Mouse (Mus musculus): ENCODE data around the gene Fgg. TPM values are rescaled to one million over a fixed set of nuclear protein-coding genes. Genes with fewer than 3 reads are reported as not detected.
A peak's percentile ranks its signal among the peaks of the same experiment; 100 is the strongest.

The Fgg gene
- polyA plus RNA-seq, 2 experiments, result 249 to 442 TPM

GRCm38 (mm10) chr3:83011136-83011535 is 3.6 kb downstream of the Fgg start:
- H3K27ac ChIP-seq, result no peak overlapping the region
- H3K9ac ChIP-seq (replicated peaks), result no peak overlapping the region
- 0 out of 4 replicates have a peak, but pooled peaks cover 0 to 2% of the 10 kb centered on the region in 2 experiments for H3K4me1 ChIP-seq (replicated peaks; ENCODE audit: control insufficient read depth in 2 of 2, insufficient read depth in 2 of 2, low read length in 1 of 2)
- no peaks in the 10 kb centered on the region for H3K27me3 ChIP-seq (ENCODE audit: control insufficient read depth, insufficient read depth, low read length)
- H3K4me3 ChIP-seq (ENCODE audit: insufficient read depth in 1 of 2, low read depth in 2 of 2, low read length in 2 of 2), result no peak overlapping the region
- 67% methylated on average over 4 of the region's 4 CpGs for WGBS (ENCODE audit: insufficient replicate concordance)
- H3K36me3 ChIP-seq (replicated peaks; ENCODE audit: control insufficient read depth, insufficient read depth, low read depth), result no peaks in the 10 kb centered on the region
- no peaks in the 10 kb centered on the region for H3K9me3 ChIP-seq (ENCODE audit: control insufficient read depth, low read length)
- ATAC-seq (ENCODE audit: insufficient read depth) (no peak), DNase-seq (ENCODE audit: low read depth in 3 of 3, low spot score in 3 of 3) (no peak)
- H3K4me2 ChIP-seq (ENCODE audit: low read depth), result no peak overlapping the region
- TF ChIP-seq EP300 (IDR thresholded peaks at IDR 0.05; ENCODE audit: low read depth) (no peak), CTCF (IDR thresholded peaks at IDR 0.05; ENCODE audit: low read depth) (no peak)

GRCm38 (mm10) chr3:83011565-83011964 is 4.0 kb downstream of the Fgg start:
- Histone ChIP-seq H3K36me3 (replicated peaks; ENCODE audit: control insufficient read depth, insufficient read depth, low read depth) (no peaks in the 10 kb centered on the region), H3K9ac (replicated peaks) (no peak overlapping the region), H3K4me3 (ENCODE audit: insufficient read depth in 1 of 2, low read depth in 2 of 2, low read length in 2 of 2) (no peak overlapping the region), H3K4me1 (replicated peaks; ENCODE audit: control insufficient read depth in 2 of 2, insufficient read depth in 2 of 2, low read length in 1 of 2) (0 out of 4 replicates have a peak, but pooled peaks cover 0 to 2% of the 10 kb centered on the region in 2 experiments), H3K27ac (no peak overlapping the region), H3K27me3 (ENCODE audit: control insufficient read depth, insufficient read depth, low read length) (no peaks in the 10 kb centered on the region), H3K4me2 (ENCODE audit: low read depth) (peak overlapping the region; percentile 1; the same call in 1 of the 2 replicates), H3K9me3 (ENCODE audit: control insufficient read depth, low read length) (no peaks in the 10 kb centered on the region)
- DNase-seq (ENCODE audit: low read depth in 3 of 3, low spot score in 3 of 3) (no peak), ATAC-seq (ENCODE audit: insufficient read depth) (no peak)
- WGBS (ENCODE audit: insufficient replicate concordance), result 70% methylated on average over 4 of the region's 4 CpGs
- TF ChIP-seq EP300 (IDR thresholded peaks at IDR 0.05; ENCODE audit: low read depth), result no peak
- TF ChIP-seq CTCF (IDR thresholded peaks at IDR 0.05; ENCODE audit: low read depth), result no peak

- Histone ChIP-seq H3K36me3 (replicated peaks; ENCODE audit: control insufficient read depth, insufficient read depth, low read depth) (no peaks in the 10 kb centered on the region), H3K27ac (no peak overlapping the region), H3K27me3 (ENCODE audit: control insufficient read depth, insufficient read depth, low read length) (no peaks in the 10 kb centered on the region), H3K4me1 (replicated peaks; ENCODE audit: control insufficient read depth in 2 of 2, insufficient read depth in 2 of 2, low read length in 1 of 2) (0 out of 4 replicates have a peak, but pooled peaks cover 0 to 2% of the 10 kb centered on the region in 2 experiments), H3K9me3 (ENCODE audit: control insufficient read depth, low read length) (no peaks in the 10 kb centered on the region), H3K4me2 (ENCODE audit: low read depth) (no peak overlapping the region), H3K4me3 (ENCODE audit: insufficient read depth in 1 of 2, low read depth in 2 of 2, low read length in 2 of 2) (no peak overlapping the region), H3K9ac (replicated peaks) (no peak overlapping the region)
- ATAC-seq (ENCODE audit: insufficient read depth) (no peak), DNase-seq (ENCODE audit: low read depth in 3 of 3, low spot score in 3 of 3) (no peak)
- TF ChIP-seq CTCF (IDR thresholded peaks at IDR 0.05; ENCODE audit: low read depth), result no peak
- TF ChIP-seq EP300 (IDR thresholded peaks at IDR 0.05; ENCODE audit: low read depth), result no peak
- WGBS (ENCODE audit: insufficient replicate concordance), result 75% methylated on average over 19 of the region's 19 CpGs
Measured at GRCm38 (mm10) chr3:83012636-83013035, 5.1 kb downstream of the Fgg start.

DNA sequence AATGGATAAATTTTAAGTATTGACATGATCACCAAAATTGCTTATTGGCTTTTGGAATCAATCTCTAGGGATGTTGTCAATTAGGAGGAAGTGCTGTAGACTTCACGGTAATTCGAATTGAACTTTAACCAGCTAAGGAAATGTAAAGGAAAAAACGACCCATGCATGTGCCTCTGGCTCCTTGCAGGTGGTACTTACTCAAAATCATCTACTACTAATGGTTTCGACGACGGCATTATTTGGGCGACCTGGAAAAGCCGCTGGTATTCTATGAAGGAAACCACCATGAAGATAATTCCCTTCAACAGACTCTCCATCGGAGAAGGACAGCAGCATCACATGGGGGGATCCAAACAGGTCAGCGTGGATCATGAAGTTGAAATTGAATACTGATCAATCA is 6.4 kb downstream of the Fgg start:
- ATAC-seq (ENCODE audit: insufficient read depth), result no peak
- Histone ChIP-seq H3K4me3 (ENCODE audit: insufficient read depth in 1 of 2, low read depth in 2 of 2, low read length in 2 of 2) (no peak overlapping the region), H3K4me1 (replicated peaks; ENCODE audit: control insufficient read depth in 2 of 2, insufficient read depth in 2 of 2, low read length in 1 of 2) (0 out of 4 replicates have a peak, but pooled peaks cover 0 to 2% of the 10 kb centered on the region in 2 experiments), H3K36me3 (replicated peaks; ENCODE audit: control insufficient read depth, insufficient read depth, low read depth) (no peaks in the 10 kb centered on the region), H3K27me3 (ENCODE audit: control insufficient read depth, insufficient read depth, low read length) (no peaks in the 10 kb centered on the region), H3K9ac (replicated peaks) (no peak overlapping the region), H3K27ac (no peak overlapping the region), H3K9me3 (ENCODE audit: control insufficient read depth, low read length) (no peaks in the 10 kb centered on the region), H3K4me2 (ENCODE audit: low read depth) (no peak overlapping the region)
- TF ChIP-seq CTCF (IDR thresholded peaks at IDR 0.05; ENCODE audit: low read depth), result no peak
- TF ChIP-seq EP300 (IDR thresholded peaks at IDR 0.05; ENCODE audit: low read depth), result no peak
- no peak for DNase-seq (ENCODE audit: low read depth in 3 of 3, low spot score in 3 of 3)
- WGBS (ENCODE audit: insufficient replicate concordance), result 65% methylated on average over 10 of the region's 10 CpGs

- Histone ChIP-seq H3K9me3 (ENCODE audit: control insufficient read depth, low read length) (no peaks in the 10 kb centered on the region), H3K27me3 (ENCODE audit: control insufficient read depth, insufficient read depth, low read length) (no peaks in the 10 kb centered on the region), H3K4me3 (ENCODE audit: insufficient read depth in 1 of 2, low read depth in 2 of 2, low read length in 2 of 2) (no peak overlapping the region), H3K27ac (no peak overlapping the region), H3K4me2 (ENCODE audit: low read depth) (no peak overlapping the region), H3K4me1 (replicated peaks; ENCODE audit: control insufficient read depth in 2 of 2, insufficient read depth in 2 of 2, low read length in 1 of 2) (peaks cover 0 to 5% of the 10 kb centered on the region in 2 experiments; a peak in 1 of 4 replicates), H3K36me3 (replicated peaks; ENCODE audit: control insufficient read depth, insufficient read depth, low read depth) (no peaks in the 10 kb centered on the region), H3K9ac (replicated peaks) (no peak overlapping the region)
- TF ChIP-seq CTCF (IDR thresholded peaks at IDR 0.05; ENCODE audit: low read depth) (no peak), EP300 (IDR thresholded peaks at IDR 0.05; ENCODE audit: low read depth) (no peak)
- DNase-seq (ENCODE audit: low read depth in 3 of 3, low spot score in 3 of 3) (no peak), ATAC-seq (ENCODE audit: insufficient read depth) (no peak)
- 41% methylated on average over 1 of the region's 1 CpGs for WGBS (ENCODE audit: insufficient replicate concordance)
Measured at GRCm38 (mm10) chr3:83016236-83016635, 8.7 kb downstream of the Fgg start.

All from liver, embryonic 14.5 days (tissue).